Mouse (Mus musculus) gastrocnemius, adult 2 months (tissue): ENCODE measurements around the gene Tspan9. TPM values are rescaled to one million over a fixed set of nuclear protein-coding genes. Genes with fewer than 3 reads are reported as not detected.

ENCODE experiments used
- DNase-seq: peaks from one replicate; pipeline ENCODE4 v3.0.0; 2022
- H3K27ac ChIP-seq: fragments of 200-600 bp; 2 replicates; pipeline ENCODE4 v1.8.1; 2022; ENCODE audit warnings: mild to moderate bottlenecking
- H3K4me3 ChIP-seq: fragments of 200-600 bp; 2 replicates; pipeline ENCODE4 v1.8.1; 2022; ENCODE audit warnings: mild to moderate bottlenecking, moderate library complexity
- CTCF ChIP-seq: fragments of 200-600 bp; IDR thresholded peaks from 2 replicates; pipeline ENCODE4 v1.8.1; 2022; ENCODE audit warnings: antibody characterized with exemption, mild to moderate bottlenecking, moderate library complexity
- intact Hi-C: fragments of 180-260 bp; cut with DNase I; formaldehyde crosslinking; loops from one replicate; pipeline ENCODE4 v1.15.1; 2025
- total RNA-seq, 2 experiments: library from RNA; stranded (reverse); gene quantifications; 2 replicates each; pipeline ENCODE4 v1.2.3; 2021

The Tspan9 gene
- total RNA-seq, 2 experiments from 2014 or later, result 21.8 to 41.9 TPM

GRCm38 (mm10) chr6:128053000-128053732 lies 90.2 kb downstream of the Tspan9 start:
- no peak overlapping the region for H3K27ac ChIP-seq

GRCm38 (mm10) chr6:128047671-128048070 lies 95.7 kb downstream of the Tspan9 start:
- intact Hi-C loops, result no loop called here
- Histone ChIP-seq H3K4me3 (no peak overlapping the region), H3K27ac (peak overlapping the region; percentile 82; the same call in 1 of the 2 replicates)
- DNase-seq, result no peak
- TF ChIP-seq CTCF, result no peak

More at GRCm38 (mm10) chr6:128053000-128053732, 90.2 kb downstream of the Tspan9 start:
- intact Hi-C loops, result no loop called here
- DNase-seq, result no peak
- H3K4me3 ChIP-seq, result no peak overlapping the region
- no peak for TF ChIP-seq CTCF

GRCm38 (mm10) chr6:128047239-128047638 lies 96.2 kb downstream of the Tspan9 start:
- no peak for DNase-seq
- intact Hi-C loops, result no loop called here
- TF ChIP-seq CTCF, result no peak
- Histone ChIP-seq H3K27ac (peak overlapping the region; percentile 82), H3K4me3 (no peak overlapping the region)

GRCm38 (mm10) chr6:128046799-128047198 lies 96.6 kb downstream of the Tspan9 start:
- no peak overlapping the region for H3K4me3 ChIP-seq
- H3K27ac ChIP-seq, result peak overlapping the region; percentile 82
- peak; percentile 73 for DNase-seq
- no peak for TF ChIP-seq CTCF
- intact Hi-C loops, result no loop called here

GRCm38 (mm10) chr6:128044691-128045090 lies 98.7 kb downstream of the Tspan9 start:
- no peak overlapping the region for H3K27ac ChIP-seq
- H3K4me3 ChIP-seq, result no peak overlapping the region
- intact Hi-C loops, result no loop called here
- no peak for TF ChIP-seq CTCF
- DNase-seq, result no peak

- DNase-seq, result no peak
- TF ChIP-seq CTCF, result no peak
- H3K27ac ChIP-seq, result no peak overlapping the region
- H3K4me3 ChIP-seq, result no peak overlapping the region
- intact Hi-C loops, result no loop called here
Observed at GRCm38 (mm10) chr6:128043486-128043885, 99.9 kb downstream of the Tspan9 start.

GRCm38 (mm10) chr6:128041836-128042235 lies 101.6 kb downstream of the Tspan9 start:
- H3K27ac ChIP-seq, result no peak overlapping the region
- no peak for DNase-seq
- no peak overlapping the region for H3K4me3 ChIP-seq
- TF ChIP-seq CTCF, result no peak
- intact Hi-C loops, result no loop called here

- no peak for DNase-seq
- TF ChIP-seq CTCF, result no peak
- intact Hi-C loops, result no loop called here
- no peak overlapping the region for H3K4me3 ChIP-seq
- H3K27ac ChIP-seq, result no peak overlapping the region
Observed at GRCm38 (mm10) chr6:128039077-128039766, 104.2 kb downstream of the Tspan9 start.

- TF ChIP-seq CTCF, result no peak
- Histone ChIP-seq H3K4me3 (no peak overlapping the region), H3K27ac (no peak overlapping the region)
- intact Hi-C loops, result no loop called here
- DNase-seq, result no peak
Observed at GRCm38 (mm10) chr6:128038568-128038967, 104.8 kb downstream of the Tspan9 start.

- intact Hi-C loops, result no loop called here
- no peak overlapping the region for H3K27ac ChIP-seq
- TF ChIP-seq CTCF, result no peak
- no peak for DNase-seq
- no peak overlapping the region for H3K4me3 ChIP-seq
Observed at GRCm38 (mm10) chr6:128036597-128036996, 106.8 kb downstream of the Tspan9 start.

- intact Hi-C loops, result no loop called here
- TF ChIP-seq CTCF, result peak; percentile 13; the same call in 1 of the 2 replicates
- Histone ChIP-seq H3K4me3 (peak overlapping the region; percentile 79), H3K27ac (peak overlapping the region; percentile 89)
- no peak for DNase-seq
Observed at GRCm38 (mm10) chr6:128035930-128036309, 107.5 kb downstream of the Tspan9 start.

GRCm38 (mm10) chr6:128035250-128035929 lies 108.0 kb downstream of the Tspan9 start:
- peak overlapping the region; percentile 79 for H3K4me3 ChIP-seq
- intact Hi-C loops, result no loop called here
- peak; percentile 60 for DNase-seq
- no peak for TF ChIP-seq CTCF
- peak overlapping the region; percentile 89 for H3K27ac ChIP-seq
